Mouse (Mus musculus) Muller cell, postnatal 12 days (primary cell): Measurements from ENCODE around the gene Calu.
"Not testable (repeated sequence)": the region's sequence is repeated elsewhere in the genome, so short reads cannot be mapped to it uniquely, and the experiment has no call there.

ENCODE experiments used
- DNase-seq: peaks from one replicate; pipeline ENCODE4 v3.0.0-alpha.2; 2015; ENCODE audit errors: inconsistent ontology term

Calu gene

GRCm38 (mm10) chr6:29347665-29348370 lies at the start of gene Calu:
Calu (plus strand) TSS chr6:29348069.
- DNase-seq = peak; percentile 100

- peak; percentile 39 for DNase-seq
These were observed 48.8 kb upstream of the Calu start for GRCm38 (mm10) chr6:29299112-29299511.

- no peak for DNase-seq
These were observed 44.6 kb upstream of the Calu start for GRCm38 (mm10) chr6:29303251-29303650.

DNA sequence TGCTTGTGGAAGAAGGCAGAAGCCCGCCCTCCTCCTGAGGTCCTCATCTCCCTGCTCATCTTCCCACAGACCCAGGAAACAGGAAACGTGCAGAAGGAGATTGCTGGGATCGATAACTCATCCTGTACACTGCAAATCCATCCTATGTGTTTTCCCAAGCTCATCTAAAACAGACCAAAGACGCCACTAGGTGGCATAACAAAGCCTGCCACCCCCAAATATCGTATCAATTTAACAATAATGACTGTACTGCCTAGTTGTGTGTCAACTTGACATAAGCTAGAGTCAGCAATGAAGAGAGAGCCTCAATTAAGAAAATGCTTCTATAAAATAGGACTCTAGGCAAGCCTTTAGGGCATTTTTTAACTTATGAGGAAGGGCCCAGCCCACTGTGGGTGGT lies 44.1 kb upstream of the Calu start:
- DNase-seq = no peak

- DNase-seq = no peak
These were observed 42.4 kb upstream of the Calu start for GRCm38 (mm10) chr6:29305462-29305861.

DNA sequence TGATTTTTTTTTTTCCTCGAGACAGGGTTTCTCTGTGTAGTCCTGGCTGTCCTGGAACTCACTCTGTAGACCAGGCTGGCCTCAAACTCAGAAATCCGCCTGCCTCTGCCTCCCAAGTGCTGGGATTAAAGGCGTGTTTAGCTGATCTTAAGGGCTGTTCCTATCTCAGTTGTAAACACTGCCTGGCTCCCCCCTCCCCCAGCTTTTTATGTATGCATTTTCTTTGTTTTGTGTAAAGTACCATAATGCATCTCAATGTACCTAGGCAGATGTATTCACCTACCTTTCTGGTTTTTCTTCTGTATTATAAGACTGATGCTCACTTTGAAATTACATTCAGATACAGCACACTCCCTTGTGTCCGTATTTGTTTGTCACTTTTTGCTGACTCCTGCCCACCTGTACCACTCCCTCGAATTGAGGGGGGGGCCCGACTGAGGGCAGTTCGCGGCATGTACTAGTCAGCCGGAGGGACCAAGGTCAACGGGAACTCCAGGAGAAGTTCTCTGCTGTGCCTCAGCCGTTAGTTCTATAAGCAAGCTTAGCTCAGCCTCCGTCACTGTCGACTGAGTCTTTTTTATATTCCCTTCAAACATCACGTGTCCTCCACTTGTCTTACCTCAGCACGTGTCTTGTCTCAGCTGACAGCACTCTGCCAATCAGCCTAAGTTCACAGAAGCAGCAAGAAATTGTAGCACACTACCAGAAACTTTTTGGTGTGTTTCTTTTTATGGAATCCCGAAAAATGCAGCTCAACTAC lies 38.8 kb upstream of the Calu start:
- no peak for DNase-seq

GRCm38 (mm10) chr6:29313690-29314202 lies 34.1 kb upstream of the Calu start:
- no peak for DNase-seq

DNA sequence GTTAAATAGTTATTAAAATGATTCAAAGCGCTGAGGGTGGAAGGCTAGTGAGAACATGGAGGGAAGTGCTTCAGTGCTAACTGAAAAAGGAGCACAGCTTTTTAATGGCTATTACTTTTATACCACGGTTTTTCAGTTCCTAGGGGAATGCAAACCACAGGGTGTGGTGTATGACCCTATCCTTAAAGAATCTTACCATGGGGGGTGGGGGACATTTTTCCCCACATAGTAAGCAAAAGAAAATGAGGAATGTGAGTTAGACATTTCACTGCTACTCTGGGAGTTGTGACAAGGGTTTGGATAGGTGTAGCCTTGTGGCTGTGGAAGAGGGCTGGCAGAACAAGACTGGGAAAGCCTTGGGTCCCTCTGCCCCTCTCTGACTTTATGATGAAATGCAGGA lies 30.6 kb upstream of the Calu start:
- DNase-seq = peak; percentile 83

DNA sequence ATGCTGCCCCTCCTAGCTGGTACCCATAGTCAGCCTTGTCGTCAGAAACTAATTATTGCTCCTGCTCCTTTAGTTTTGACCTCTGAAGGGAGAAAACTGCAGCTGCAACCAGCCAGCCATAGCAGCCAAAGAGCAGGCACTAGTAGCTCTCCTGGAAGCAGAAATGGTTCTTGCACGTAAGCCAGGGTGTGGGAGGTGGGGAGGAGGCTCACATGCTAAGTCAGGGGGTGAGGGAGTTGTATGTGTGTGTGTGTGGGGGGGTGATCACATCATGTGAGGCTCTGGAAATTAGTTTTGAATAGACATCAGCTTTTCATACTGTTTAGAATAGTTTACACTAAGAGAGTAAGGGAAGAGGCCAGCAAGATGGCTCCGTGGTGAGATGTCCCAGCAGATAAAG lies 29.9 kb upstream of the Calu start:
- peak; percentile 6 for DNase-seq

DNA sequence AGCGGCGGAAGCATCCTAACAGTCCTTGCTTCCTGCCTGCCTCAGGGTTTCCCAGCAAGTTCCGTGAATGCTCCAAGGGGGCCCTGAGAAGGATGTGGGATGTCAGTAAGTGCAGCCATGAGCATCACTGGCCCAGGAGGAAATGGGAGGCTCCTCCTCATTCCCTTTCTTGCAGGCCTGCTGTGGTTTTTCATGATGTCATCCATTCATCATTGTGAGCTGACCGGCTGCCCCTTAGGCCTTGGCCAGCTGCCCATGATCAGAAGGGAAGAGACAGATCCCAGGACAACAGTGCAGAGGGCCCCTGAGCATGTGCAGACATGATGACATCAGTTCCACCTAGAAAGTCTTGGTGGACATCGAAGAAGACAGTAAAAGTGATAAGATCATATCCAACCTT lies 29.0 kb upstream of the Calu start, which contains the start of gene Fam71f1:
Gene Fam71f1 (plus strand): TSS at position 262 of the 400 bp plus-strand sequence.
- peak; percentile 89 for DNase-seq

- no peak for DNase-seq
These were observed 26.3 kb upstream of the Calu start for GRCm38 (mm10) chr6:29321586-29321985.

DNA sequence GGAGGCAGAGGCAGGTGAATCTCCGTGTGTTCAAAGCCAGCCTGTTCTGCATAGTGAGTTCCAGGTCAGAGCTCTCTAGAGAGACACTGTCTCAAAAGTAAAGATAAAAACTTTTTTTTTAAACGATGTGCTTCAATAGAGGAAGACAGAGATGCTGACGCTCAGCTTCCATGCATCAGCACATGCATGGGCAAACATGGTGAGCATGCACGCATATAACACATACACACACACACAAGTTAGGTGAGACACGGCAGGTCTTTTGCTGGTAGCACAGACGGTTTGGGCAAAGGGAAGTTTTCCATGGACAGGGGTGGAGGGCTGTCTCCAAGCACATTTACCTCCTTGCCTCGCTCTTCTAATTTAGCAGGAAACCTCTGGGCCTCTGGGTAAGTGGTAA lies 25.7 kb upstream of the Calu start:
- no peak for DNase-seq

DNA sequence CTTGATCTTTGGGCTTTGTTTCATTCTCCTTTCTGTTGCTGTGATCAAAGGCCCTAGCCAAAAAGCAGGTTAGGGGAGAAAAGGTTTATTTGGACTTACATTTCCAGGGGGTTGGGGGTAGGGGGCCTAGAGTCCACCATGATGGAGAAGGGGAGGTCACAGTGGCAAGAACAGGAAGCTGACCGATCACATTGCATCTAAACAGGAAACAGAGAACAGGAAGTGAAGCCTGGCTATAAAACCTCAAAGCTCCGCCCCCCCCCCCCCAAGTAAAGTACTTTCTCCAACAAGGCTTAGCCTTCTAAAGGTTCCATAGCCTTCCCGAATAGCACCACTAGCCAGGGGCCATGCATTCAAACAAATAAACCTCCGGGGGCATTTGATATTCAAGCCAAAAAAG lies 25.1 kb upstream of the Calu start:
- DNase-seq = no peak

GRCm38 (mm10) chr6:29326961-29327360 lies 20.9 kb upstream of the Calu start:
- DNase-seq = no peak

DNA sequence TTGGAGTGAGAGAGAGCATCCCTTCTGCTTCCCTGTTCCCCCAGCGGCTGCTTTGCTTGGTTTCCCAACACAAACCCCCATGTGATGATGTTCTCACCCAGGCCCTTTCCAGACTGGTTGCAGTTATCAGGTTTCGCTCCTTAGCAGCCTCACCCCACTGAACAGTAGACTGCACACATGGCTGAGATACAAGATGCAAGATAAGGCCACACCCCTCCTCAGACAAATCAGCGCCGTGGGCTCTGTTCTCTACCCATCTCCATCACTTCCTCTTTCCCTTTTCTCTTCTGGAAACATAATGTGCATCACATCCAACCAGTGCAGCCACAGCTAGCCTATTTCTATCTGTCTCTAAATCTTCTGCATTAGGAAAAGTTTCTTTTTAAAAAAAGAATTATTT lies 18.4 kb upstream of the Calu start:
- DNase-seq = no peak

DNA sequence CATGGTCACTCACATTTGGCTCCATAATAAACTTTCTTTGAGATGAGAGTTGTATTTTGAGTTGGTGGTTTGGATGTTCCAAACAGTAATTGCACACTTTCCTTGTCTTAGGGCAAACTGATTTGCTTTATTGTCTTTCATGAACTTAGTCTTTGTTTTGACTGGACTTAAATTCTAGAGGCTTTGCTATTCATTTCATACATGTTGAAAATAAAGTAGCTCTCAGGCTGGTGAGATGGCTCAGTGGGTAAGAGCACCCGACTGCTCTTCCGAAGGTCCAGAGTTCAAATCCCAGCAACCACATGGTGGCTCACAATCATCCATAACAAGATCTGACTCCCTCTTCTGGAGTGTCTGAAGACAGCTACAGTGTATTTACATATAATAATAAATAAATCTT lies 1.4 kb upstream of the Calu start:
- DNase-seq = not testable (repeated sequence)

DNA sequence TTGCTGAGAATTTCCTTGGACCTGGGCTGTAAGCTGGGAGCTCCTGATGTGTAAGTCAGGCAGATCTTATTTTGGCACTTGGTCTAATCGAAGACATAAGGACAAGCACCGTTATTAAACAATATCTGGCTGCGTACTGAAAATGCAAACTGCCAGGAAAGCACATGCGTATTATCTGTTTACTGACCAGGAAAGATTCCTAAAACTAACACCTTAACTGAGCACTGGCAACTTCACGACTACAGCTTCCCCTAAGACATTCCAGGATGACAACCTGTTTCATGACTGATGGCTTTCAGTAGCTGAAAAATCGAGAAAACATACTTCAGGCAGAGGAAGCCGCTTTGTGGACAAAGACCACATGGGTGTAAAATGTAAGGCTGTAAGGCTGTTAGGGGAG lies 680 bp upstream of the Calu start:
- no peak for DNase-seq

GRCm38 (mm10) chr6:29348371-29348724 lies 479 bp downstream of the Calu start:
- no peak for DNase-seq

DNA sequence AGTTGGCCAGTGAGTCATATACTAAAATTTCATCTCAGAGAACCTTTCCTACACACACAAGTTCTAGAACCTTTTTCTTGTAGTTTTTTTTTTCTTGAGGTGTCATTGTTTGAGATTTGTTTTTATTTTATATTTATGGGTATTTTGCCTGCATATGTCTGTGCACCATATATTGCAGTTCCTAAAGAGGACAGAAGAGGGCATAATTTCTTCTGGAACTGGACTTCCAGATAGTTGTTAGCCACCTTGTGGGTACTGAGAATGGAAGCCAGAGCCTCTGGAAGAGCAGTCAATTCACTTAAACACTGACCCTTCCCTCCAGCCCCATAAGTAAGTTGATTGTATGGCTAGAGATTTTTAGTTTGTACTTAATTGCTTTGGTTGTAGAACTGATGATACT lies 3.7 kb downstream of the Calu start:
- no peak for DNase-seq

GRCm38 (mm10) chr6:29352816-29353215 lies 4.9 kb downstream of the Calu start:
- no peak for DNase-seq

GRCm38 (mm10) chr6:29359386-29359785 lies 11.5 kb downstream of the Calu start:
- DNase-seq = no peak

DNA sequence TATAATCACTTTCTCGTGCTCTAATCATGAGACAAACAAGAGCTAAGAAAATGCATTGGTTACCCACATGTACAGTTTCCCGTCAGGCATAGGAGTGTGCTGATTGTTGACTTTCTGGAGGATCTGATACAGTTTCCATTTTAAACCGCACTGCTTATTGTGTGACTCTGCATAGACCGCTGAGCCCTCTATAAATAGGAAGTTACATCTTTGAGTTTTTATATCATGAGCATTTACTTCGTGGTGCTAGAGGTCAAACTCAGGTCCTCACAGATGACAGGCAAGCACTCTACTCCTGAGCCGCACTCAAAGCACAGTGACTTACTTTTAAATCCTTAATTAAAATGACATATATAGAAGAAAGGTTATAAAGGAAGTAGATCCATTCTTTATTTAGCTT lies 12.3 kb downstream of the Calu start:
- no peak for DNase-seq
